In the genomic region with DNA sequence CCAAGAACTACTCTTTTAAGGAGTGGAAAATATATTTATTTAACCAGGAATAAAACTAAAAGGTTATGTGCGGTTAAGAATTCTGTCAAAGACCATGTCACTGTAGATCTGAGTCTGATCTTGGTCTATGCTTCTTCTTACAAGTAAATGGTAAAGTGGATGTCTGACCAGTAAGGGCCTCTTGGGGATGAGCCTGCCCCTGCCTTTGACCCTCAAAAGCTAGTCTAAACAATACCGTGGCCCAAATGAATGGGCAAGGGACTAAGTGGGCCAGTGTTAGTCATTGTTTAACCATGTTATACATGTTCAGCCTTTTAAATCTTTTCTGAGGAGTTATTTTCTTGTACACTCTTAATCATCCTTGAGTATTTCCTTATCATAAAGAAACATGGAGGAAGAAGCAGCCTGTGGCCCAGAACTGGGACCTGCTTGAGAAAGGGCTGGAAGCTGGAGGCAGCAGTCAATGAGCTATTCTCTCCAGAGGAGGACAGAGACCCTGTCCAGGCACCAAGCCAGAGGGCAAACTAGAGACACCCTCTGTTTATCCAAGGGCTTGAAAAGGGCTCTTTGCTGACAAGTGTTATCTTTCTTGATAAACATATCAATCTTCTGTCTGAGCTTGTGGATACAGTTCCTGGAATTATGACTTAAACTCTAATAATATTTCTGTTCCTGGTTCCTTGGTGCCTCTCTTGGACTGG, we compare ENCODE assay signal across 26 mouse cellular contexts. TPM values are rescaled to one million over a fixed set of nuclear protein-coding genes. Genes with fewer than 3 reads are reported as not detected.
DNase-seq lines count a peak whose midpoint lies in the region; ATAC-seq lines count a peak whose summit lies in the region.
"Had no signal": no experiment of that assay in that cellular context is flagged by ENCODE, and none has a peak within 500 bp of the region (broad histone marks: within the 10 kb centered on the region; RNA-seq: fewer than 3 reads in every experiment).

No protein-coding gene starts in this region.

- peak overlapping the region; percentile 27; the same call in 1 of the 2 replicates for H3K27ac ChIP-seq in heart, embryonic 12.5 days (ENCODE audit: poor library complexity, severe bottlenecking)
- H3K27ac ChIP-seq in kidney, embryonic 15.5 days, result no peak overlapping the region
- H3K27ac ChIP-seq in midbrain, embryonic 11.5 days (ENCODE audit: low read depth, low read length), result no peak overlapping the region
- H3K27ac ChIP-seq in midbrain, embryonic 10.5 days (replicated peaks), result no peak overlapping the region
- H3K27ac ChIP-seq: embryonic facial prominence, embryonic 10.5 days; embryonic facial prominence, embryonic 13.5 days; forebrain, embryonic 12.5 days; forebrain, embryonic 15.5 days; hindbrain, embryonic 12.5 days; hindbrain, embryonic 15.5 days had no signal

- no peak overlapping the region for H3K4me3 ChIP-seq in heart, embryonic 12.5 days
- H3K4me3 ChIP-seq in kidney, embryonic 15.5 days (replicated peaks), result no peak overlapping the region
- no peak overlapping the region for H3K4me3 ChIP-seq in midbrain, embryonic 11.5 days (ENCODE audit: low read depth, low read length)
- H3K4me3 ChIP-seq in midbrain, embryonic 10.5 days, result no peak overlapping the region
- H3K4me3 ChIP-seq: embryonic facial prominence, embryonic 10.5 days; embryonic facial prominence, embryonic 13.5 days; erythroblast, embryonic 14.5 days; forebrain, embryonic 12.5 days; forebrain, embryonic 15.5 days; hindbrain, embryonic 12.5 days; hindbrain, embryonic 15.5 days had no signal

- ATAC-seq in heart, embryonic 12.5 days (ENCODE audit: insufficient number of reproducible peaks, low FRiP score), result peak; percentile 48; the same call in 1 of the 2 replicates
- no peak for ATAC-seq in kidney, embryonic 15.5 days (replicated peaks; ENCODE audit: low FRiP score)
- no peak for ATAC-seq in midbrain, embryonic 11.5 days (ENCODE audit: low FRiP score)
- ATAC-seq: activated CD4-positive, CD25-positive, alpha-beta regulatory T cell, adult 4 months; CD4-positive, CD25-positive, alpha-beta regulatory T cell, adult 4 months; forebrain, embryonic 15.5 days had no signal

- DNase-seq in heart, postnatal 4 days, result no peak
- peak; percentile 14 for DNase-seq in kidney, postnatal 14 days
- DNase-seq in midbrain, embryonic 11.5 days (ENCODE audit: low spot score, missing footprints), result peak; percentile 73
- DNase-seq in midbrain, embryonic 10.5 days (ENCODE audit: low spot score), result no peak
- DNase-seq in Muller cell, postnatal 12 days (ENCODE audit: inconsistent ontology term), result no peak
- DNase-seq: adrenal gland, adult 8-10 months; adrenal gland, postnatal 25 days; cerebellum, adult 11-12 months; cerebellum, adult 8-10 months; cerebellum, postnatal 10 days; cerebellum, postnatal 36 days; embryo, embryonic 11 days; gastrocnemius, postnatal 25 days had no signal

- no peak overlapping the region for H3K4me2 ChIP-seq in heart, embryonic 12.5 days
- no peak overlapping the region for H3K4me2 ChIP-seq in kidney, embryonic 15.5 days
- no peak overlapping the region for H3K4me2 ChIP-seq in midbrain, embryonic 11.5 days
- H3K4me2 ChIP-seq: embryonic facial prominence, embryonic 13.5 days; forebrain, embryonic 12.5 days; forebrain, embryonic 15.5 days; heart, embryonic 11.5 days; hindbrain, embryonic 12.5 days; hindbrain, embryonic 15.5 days had no signal

- no peak overlapping the region for H3K9ac ChIP-seq in heart, embryonic 12.5 days
- H3K9ac ChIP-seq in kidney, embryonic 15.5 days, result no peak overlapping the region
- no peak overlapping the region for H3K9ac ChIP-seq in midbrain, embryonic 11.5 days (ENCODE audit: low read length)
- H3K9ac ChIP-seq: embryonic facial prominence, embryonic 13.5 days; forebrain, embryonic 12.5 days; forebrain, embryonic 15.5 days; hindbrain, embryonic 12.5 days; hindbrain, embryonic 15.5 days had no signal

- WGBS in heart, embryonic 12.5 days, result 72% methylated on average over 2 of the region's 2 CpGs
- 79% methylated on average over 2 of the region's 2 CpGs for WGBS in kidney, embryonic 15.5 days
- WGBS in midbrain, embryonic 11.5 days, result 87% methylated on average over 2 of the region's 2 CpGs
- WGBS in midbrain, embryonic 10.5 days, result 90% methylated on average over 2 of the region's 2 CpGs

- no peaks in the 10 kb centered on the region for H3K36me3 ChIP-seq in heart, embryonic 12.5 days
- H3K36me3 ChIP-seq in kidney, embryonic 15.5 days, result no peaks in the 10 kb centered on the region
- no peaks in the 10 kb centered on the region for H3K36me3 ChIP-seq in midbrain, embryonic 11.5 days (ENCODE audit: control insufficient read depth, insufficient read depth, low read length)
- no peaks in the 10 kb centered on the region for H3K36me3 ChIP-seq in midbrain, embryonic 10.5 days
- H3K36me3 ChIP-seq: embryonic facial prominence, embryonic 10.5 days; embryonic facial prominence, embryonic 13.5 days; forebrain, embryonic 12.5 days; forebrain, embryonic 15.5 days; hindbrain, embryonic 12.5 days; hindbrain, embryonic 15.5 days had no signal

- peaks cover 19% of the 10 kb centered on the region for H3K4me1 ChIP-seq in heart, embryonic 12.5 days (replicated peaks)
- H3K4me1 ChIP-seq in kidney, embryonic 15.5 days, result peaks cover 11% of the 10 kb centered on the region; the same call in 1 of the 2 replicates
- H3K4me1 ChIP-seq in midbrain, embryonic 11.5 days (ENCODE audit: control insufficient read depth, insufficient read depth, low read length), result peaks cover 12% of the 10 kb centered on the region
- peaks cover 20% of the 10 kb centered on the region for H3K4me1 ChIP-seq in midbrain, embryonic 10.5 days

- H3K27me3 ChIP-seq in heart, embryonic 12.5 days (replicated peaks), result no peaks in the 10 kb centered on the region
- no peaks in the 10 kb centered on the region for H3K27me3 ChIP-seq in kidney, embryonic 15.5 days
- no peaks in the 10 kb centered on the region for H3K27me3 ChIP-seq in midbrain, embryonic 11.5 days (ENCODE audit: control insufficient read depth, insufficient read depth, low read length)
- H3K27me3 ChIP-seq in midbrain, embryonic 10.5 days (ENCODE audit: low read depth, poor library complexity, severe bottlenecking), result no peaks in the 10 kb centered on the region
- H3K27me3 ChIP-seq: embryonic facial prominence, embryonic 13.5 days; forebrain, embryonic 15.5 days; hindbrain, embryonic 12.5 days; hindbrain, embryonic 15.5 days had no signal

- H3K9me3 ChIP-seq in heart, embryonic 12.5 days (replicated peaks), result peaks cover 5% of the 10 kb centered on the region; the same call in 1 of the 2 replicates
- H3K9me3 ChIP-seq in kidney, embryonic 15.5 days (replicated peaks), result no peaks in the 10 kb centered on the region
- no peaks in the 10 kb centered on the region for H3K9me3 ChIP-seq in midbrain, embryonic 11.5 days (ENCODE audit: control insufficient read depth, low read length)
- H3K9me3 ChIP-seq in midbrain, embryonic 10.5 days (replicated peaks), result 0 out of 2 replicates have a peak, but pooled peaks cover 5% of the 10 kb centered on the region
- H3K9me3 ChIP-seq: embryonic facial prominence, embryonic 13.5 days; forebrain, embryonic 12.5 days; forebrain, embryonic 15.5 days; hindbrain, embryonic 12.5 days; hindbrain, embryonic 15.5 days had no signal

RNA-seq across cellular contexts. Expression of gene Boc, which starts 38.6 kb away (rescaled TPM):
- 7.9 and 9.3 TPM in 2 replicates for polyA plus RNA-seq in heart, embryonic 12.5 days (2016; fragmentation: Nextera tagmentation; extraction: Ambion mirVana)
- 1 to 10 TPM; 8.8 to 9.3 TPM for total RNA-seq in heart, postnatal 4 days (2021)
- polyA plus RNA-seq in kidney, embryonic 15.5 days (2015; fragmentation: Nextera tagmentation; extraction: Ambion mirVana), result 19.1 and 24.2 TPM in 2 replicates
- polyA plus RNA-seq in midbrain, embryonic 11.5 days (2014; fragmentation: Nextera tagmentation; extraction: Ambion mirVana), result 37.8 and 44.7 TPM in 2 replicates
- polyA plus RNA-seq in midbrain, embryonic 10.5 days (2016; fragmentation: Nextera tagmentation; extraction: Ambion mirVana), result 30.8 and 37.1 TPM in 2 replicates
- total RNA-seq: MEL had no signal
- polyA plus RNA-seq: erythroblast, embryonic 14.5 days had no signal

Comparison
In these comparisons a context has a peak if more than half of its experiments do, and no peak if none do; other contexts are left out.
1. DNase-seq: peak in kidney, postnatal 14 days (single experiment) and midbrain, embryonic 11.5 days (single experiment); none in heart, postnatal 4 days (single experiment), midbrain, embryonic 10.5 days (single experiment) and Muller cell, postnatal 12 days (single experiment).